ENCODE assay signal across 18 mouse cellular contexts in the genomic region with DNA sequence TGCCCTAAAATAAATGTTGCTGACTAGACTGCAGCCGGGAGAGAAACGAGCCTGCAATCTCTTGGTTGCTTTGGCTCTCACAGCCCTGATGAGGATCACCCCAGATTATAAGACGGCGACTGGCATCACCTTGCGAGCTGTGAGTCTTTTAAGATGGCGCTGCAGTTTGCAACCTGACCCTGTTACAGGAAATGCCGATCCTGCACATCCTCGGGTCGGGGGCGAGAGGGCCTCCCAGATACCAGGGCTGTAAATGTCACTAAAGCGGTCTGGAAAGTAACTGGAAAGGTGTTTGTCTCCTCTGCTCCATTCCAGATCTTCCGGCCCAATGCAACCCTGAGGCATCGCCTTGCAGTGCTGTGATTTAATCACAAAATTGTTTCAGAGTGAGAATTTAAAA. TPM values are rescaled to one million over a fixed set of nuclear protein-coding genes. Genes with fewer than 3 reads are reported as not detected.
DNase-seq lines count a peak whose midpoint lies in the region; ATAC-seq and TF ChIP-seq lines count a peak whose summit lies in the region.
"Had no signal": no experiment of that assay in that cellular context is flagged by ENCODE, and none has a peak within 500 bp of the region (broad histone marks: within the 10 kb centered on the region; RNA-seq: fewer than 3 reads in every experiment).

No protein-coding gene starts in this region.

- intact Hi-C loops in heart, adult 2 months (cut with DNase I) = no loop called here

- H3K9ac ChIP-seq in heart, embryonic 11.5 days (ENCODE audit: low read depth, low read length) = peak overlapping the region; percentile 23; the same call in 1 of the 2 replicates
- no peak overlapping the region for H3K9ac ChIP-seq in heart, adult 2 months (ENCODE audit: low read depth, low read length)
- no peak overlapping the region for H3K9ac ChIP-seq in intestine, embryonic 15.5 days
- no peak overlapping the region for H3K9ac ChIP-seq in intestine, embryonic 16.5 days (ENCODE audit: low read depth, low read length)
- peak overlapping the region; percentile 39; the same call in 1 of the 2 replicates for H3K9ac ChIP-seq in limb, embryonic 13.5 days
- H3K9ac ChIP-seq: lung, embryonic 15.5 days had no signal

- H3K4me2 ChIP-seq in heart, embryonic 11.5 days = peak overlapping the region; percentile 25
- H3K4me2 ChIP-seq in intestine, embryonic 15.5 days (replicated peaks) = peak overlapping the region; percentile 26; the same call in 1 of the 2 replicates
- no peak overlapping the region for H3K4me2 ChIP-seq in intestine, embryonic 16.5 days (ENCODE audit: low read depth, low read length)
- peak overlapping the region; percentile 38 for H3K4me2 ChIP-seq in limb, embryonic 13.5 days (replicated peaks)
- H3K4me2 ChIP-seq: liver, embryonic 11.5 days; lung, embryonic 15.5 days; midbrain, embryonic 11.5 days had no signal

- H3K4me3 ChIP-seq in heart, embryonic 11.5 days (ENCODE audit: low read depth, low read length) = no peak overlapping the region
- H3K4me3 ChIP-seq in heart, adult 2 months = no peak overlapping the region
- H3K4me3 ChIP-seq in intestine, embryonic 15.5 days (replicated peaks) = no peak overlapping the region
- no peak overlapping the region for H3K4me3 ChIP-seq in intestine, embryonic 16.5 days (ENCODE audit: low read length)
- no peak overlapping the region for H3K4me3 ChIP-seq in limb, embryonic 13.5 days
- H3K4me3 ChIP-seq: lung, embryonic 15.5 days had no signal

- no peaks in the 10 kb centered on the region for H3K36me3 ChIP-seq in heart, embryonic 11.5 days (ENCODE audit: control insufficient read depth, insufficient read depth, low read length)
- H3K36me3 ChIP-seq in heart, adult 2 months (ENCODE audit: control insufficient read depth, insufficient read depth, low read length) = peaks cover 2% of the 10 kb centered on the region
- H3K36me3 ChIP-seq in intestine, embryonic 15.5 days = no peaks in the 10 kb centered on the region
- H3K36me3 ChIP-seq in intestine, embryonic 16.5 days (ENCODE audit: control insufficient read depth, insufficient read depth, low read length) = no peaks in the 10 kb centered on the region
- H3K36me3 ChIP-seq in limb, embryonic 13.5 days = no peaks in the 10 kb centered on the region
- H3K36me3 ChIP-seq: lung, embryonic 15.5 days had no signal

- H3K4me1 ChIP-seq in heart, embryonic 11.5 days (ENCODE audit: control insufficient read depth, insufficient read depth, low read length) = peaks cover 13% of the 10 kb centered on the region
- H3K4me1 ChIP-seq in heart, adult 2 months (ENCODE audit: control insufficient read depth, insufficient read depth, low read length) = peaks cover 3% of the 10 kb centered on the region; the same call in 1 of the 2 replicates
- 0 out of 2 replicates have a peak, but pooled peaks cover 2% of the 10 kb centered on the region for H3K4me1 ChIP-seq in intestine, embryonic 15.5 days (replicated peaks)
- no peaks in the 10 kb centered on the region for H3K4me1 ChIP-seq in intestine, embryonic 16.5 days (ENCODE audit: control insufficient read depth, insufficient read depth, low read length)
- H3K4me1 ChIP-seq in limb, embryonic 13.5 days = peaks cover 10% of the 10 kb centered on the region

- no peak for DNase-seq in heart, adult 2 months
- DNase-seq in embryo, embryonic 11 days = peak; percentile 45
- DNase-seq in gastrocnemius, postnatal 4 days (ENCODE audit: low spot score in 2 of 2) = no peak
- no peak for DNase-seq in spleen, postnatal 4 days (ENCODE audit: low spot score in 2 of 2)
- DNase-seq: cerebellum, adult 9-11 months; gastrocnemius, postnatal 10 days; kidney, postnatal 4 days; thymus, postnatal 36 days had no signal

- H3K27ac ChIP-seq in heart, embryonic 11.5 days (ENCODE audit: low read depth, low read length) = no peak overlapping the region
- H3K27ac ChIP-seq in heart, adult 2 months = no peak overlapping the region
- no peak overlapping the region for H3K27ac ChIP-seq in intestine, embryonic 15.5 days
- no peak overlapping the region for H3K27ac ChIP-seq in intestine, embryonic 16.5 days (ENCODE audit: low read length)
- no peak overlapping the region for H3K27ac ChIP-seq in limb, embryonic 13.5 days
- H3K27ac ChIP-seq: lung, embryonic 15.5 days; macrophage had no signal

- no peak for TF ChIP-seq EP300 in heart, adult 2 months (IDR thresholded peaks at IDR 0.05; ENCODE audit: insufficient read depth, low read depth, low read length)

- WGBS in heart, embryonic 11.5 days (ENCODE audit: insufficient replicate concordance) = 21% methylated on average over 13 of the region's 13 CpGs
- 30% methylated on average over 13 of the region's 13 CpGs for WGBS in heart, adult 2 months
- WGBS in intestine, embryonic 15.5 days = 18% methylated on average over 13 of the region's 13 CpGs
- 26% methylated on average over 13 of the region's 13 CpGs for WGBS in intestine, embryonic 16.5 days
- 7% methylated on average over 13 of the region's 13 CpGs for WGBS in limb, embryonic 13.5 days

- no peaks in the 10 kb centered on the region for H3K27me3 ChIP-seq in heart, embryonic 11.5 days (ENCODE audit: control insufficient read depth, insufficient read depth, low read length)
- no peaks in the 10 kb centered on the region for H3K27me3 ChIP-seq in heart, adult 2 months (ENCODE audit: control insufficient read depth, insufficient read depth, low read length)
- no peaks in the 10 kb centered on the region for H3K27me3 ChIP-seq in intestine, embryonic 15.5 days (replicated peaks)
- H3K27me3 ChIP-seq in intestine, embryonic 16.5 days (replicated peaks; ENCODE audit: control insufficient read depth, insufficient read depth, low read length) = no peaks in the 10 kb centered on the region
- H3K27me3 ChIP-seq in limb, embryonic 13.5 days = no peaks in the 10 kb centered on the region
- H3K27me3 ChIP-seq: CH12.LX; lung, embryonic 15.5 days had no signal

- H3K9me3 ChIP-seq in heart, embryonic 11.5 days (replicated peaks; ENCODE audit: control insufficient read depth, low read length) = no peaks in the 10 kb centered on the region
- H3K9me3 ChIP-seq in intestine, embryonic 15.5 days = no peaks in the 10 kb centered on the region
- no peaks in the 10 kb centered on the region for H3K9me3 ChIP-seq in intestine, embryonic 16.5 days (ENCODE audit: control insufficient read depth, low read length)
- H3K9me3 ChIP-seq in limb, embryonic 13.5 days = no peaks in the 10 kb centered on the region
- H3K9me3 ChIP-seq: lung, embryonic 15.5 days had no signal

- no peak for TF ChIP-seq CTCF in heart, adult 2 months (IDR thresholded peaks at IDR 0.05)

- ATAC-seq in heart, embryonic 11.5 days (replicated peaks; ENCODE audit: insufficient number of reproducible peaks, low FRiP score, low TSS enrichment) = no peak
- ATAC-seq in intestine, embryonic 15.5 days = no peak
- no peak for ATAC-seq in intestine, embryonic 16.5 days
- no peak for ATAC-seq in limb, embryonic 13.5 days (ENCODE audit: low FRiP score, low read depth)

- TF ChIP-seq POLR2A in heart, adult 2 months (IDR thresholded peaks at IDR 0.05; ENCODE audit: insufficient read depth, low read depth, low read length) = no peak

- H3K79me2 ChIP-seq in heart, adult 2 months (replicated peaks; ENCODE audit: control insufficient read depth, insufficient read depth, low read length) = no peaks in the 10 kb centered on the region

RNA-seq across cellular contexts. Expression of a gene that starts 53.4 kb away (rescaled TPM):
- 0.37 and 0.62 TPM in 2 replicates for polyA plus RNA-seq in heart, embryonic 11.5 days (2014; fragmentation: Nextera tagmentation; extraction: Ambion mirVana)
- total RNA-seq in heart, adult 2 months (2021) = under 1 TPM; 0.26 to 0.41 TPM
- polyA plus RNA-seq in heart, adult 2 months (2012; rRNA removed) = 0.25 and 0.79 TPM in 2 replicates
- 22.5 and 30.9 TPM in 2 replicates for polyA plus RNA-seq in intestine, embryonic 15.5 days (2015; fragmentation: Nextera tagmentation; extraction: Ambion mirVana)
- 20.8 and 25.7 TPM in 2 replicates for polyA plus RNA-seq in intestine, embryonic 16.5 days (2015; fragmentation: Nextera tagmentation; extraction: Ambion mirVana)
- polyA plus RNA-seq in limb, embryonic 13.5 days (2015; fragmentation: Nextera tagmentation; extraction: Ambion mirVana) = 0.18 and 0.32 TPM in 2 replicates
- total RNA-seq in gastrocnemius, postnatal 4 days (2021) = not detected
- total RNA-seq: CH12.LX; gastrocnemius, postnatal 10 days; hematopoietic stem cell, adult 5-6 weeks had no signal
- polyA plus RNA-seq: macrophage had no signal

Comparison
In these comparisons a context has a peak if more than half of its experiments do, and no peak if none do; other contexts are left out.
1. H3K9ac ChIP-seq: peak in heart, embryonic 11.5 days (single experiment) and limb, embryonic 13.5 days (single experiment); none in heart, adult 2 months (single experiment), intestine, embryonic 15.5 days (single experiment) and intestine, embryonic 16.5 days (single experiment).
2. RNA of a gene that starts 53.4 kb away (polyA plus RNA-seq): 22.5 to 30.9 TPM in intestine, embryonic 15.5 days and 20.8 to 25.7 TPM in intestine, embryonic 16.5 days; 0.37 to 0.62 TPM in heart, embryonic 11.5 days, 0.25 to 0.79 TPM in heart, adult 2 months and 0.18 to 0.32 TPM in limb, embryonic 13.5 days; every median in the first group is over 10 times any median in the second.